Mouse (Mus musculus): ENCODE data around the gene Aurka.

The Aurka gene

GRCm38 (mm10) chr2:172370411-172371223 is at the start of gene Aurka, which contains the start of gene Cstf1:
TSS of gene Aurka (minus strand) at chr2:172370535.
TSS of gene Cstf1 (plus strand) at chr2:172370681.
- peak; percentile 100 for DNase-seq

- no peak for DNase-seq
Observed at GRCm38 (mm10) chr2:172418208-172418607, 47.9 kb upstream of the Aurka start.

- no peak for DNase-seq
Observed at GRCm38 (mm10) chr2:172416876-172417275, 46.5 kb upstream of the Aurka start.

GRCm38 (mm10) chr2:172416218-172416617 is 45.9 kb upstream of the Aurka start:
- no peak for DNase-seq

DNA sequence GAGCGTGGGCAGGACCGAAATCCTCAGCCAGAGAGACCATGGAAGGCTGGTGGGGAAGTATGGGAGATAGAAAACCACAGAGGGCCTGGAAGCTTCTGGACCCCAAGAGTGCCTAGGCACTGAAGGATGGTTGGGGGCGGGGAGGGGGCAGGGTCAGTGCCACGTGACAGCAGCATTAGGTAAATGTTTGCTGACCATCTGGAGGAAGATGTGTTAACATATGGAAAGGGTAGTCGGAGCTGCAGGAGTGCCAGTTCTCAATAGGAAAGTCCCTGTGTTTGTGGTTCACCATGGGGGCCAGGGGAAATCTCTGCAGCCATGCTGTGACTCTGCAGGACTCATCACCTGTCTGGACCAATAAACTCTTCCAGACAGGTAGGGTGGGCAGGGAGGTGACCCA is 43.6 kb upstream of the Aurka start:
- no peak for DNase-seq

DNA sequence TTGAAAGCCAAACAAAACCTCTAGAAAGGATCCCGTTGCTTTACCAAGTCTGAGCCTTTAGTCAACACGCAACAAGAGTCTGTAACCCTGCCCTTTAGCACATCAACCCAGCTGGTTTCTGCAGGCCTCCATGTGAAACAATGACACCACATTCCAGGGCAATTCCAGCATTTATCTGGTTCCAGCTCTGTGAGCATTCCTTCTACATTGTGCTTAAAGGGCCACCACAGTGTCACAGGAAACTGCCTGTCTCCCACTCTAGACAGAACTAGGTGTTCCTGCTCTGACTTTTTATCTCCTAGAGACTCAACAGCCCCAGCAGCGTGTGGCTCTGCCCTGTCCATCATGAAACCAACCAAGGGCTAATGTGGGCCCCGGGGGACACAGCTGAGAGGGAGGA is 42.9 kb upstream of the Aurka start:
- DNase-seq = no peak

DNA sequence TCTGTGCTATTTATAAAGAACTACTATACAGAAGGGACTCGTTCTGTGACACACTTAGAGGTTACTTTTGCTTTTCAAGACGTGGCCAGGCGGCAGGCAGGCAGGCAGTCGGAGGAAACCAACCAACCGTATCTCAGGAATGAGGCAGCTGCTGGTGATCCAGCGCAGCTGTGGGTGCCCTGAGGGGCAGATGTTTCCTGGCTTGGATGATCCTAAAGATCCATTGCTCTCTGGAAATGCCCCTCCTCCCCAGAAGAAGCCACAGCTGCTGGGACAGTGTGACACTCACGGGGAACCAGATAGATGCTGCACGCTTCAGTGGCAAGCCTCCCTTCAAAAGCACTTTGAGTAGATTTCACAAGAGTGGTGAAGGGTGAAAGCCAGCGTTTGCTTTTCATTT is 42.1 kb upstream of the Aurka start:
- no peak for DNase-seq

DNA sequence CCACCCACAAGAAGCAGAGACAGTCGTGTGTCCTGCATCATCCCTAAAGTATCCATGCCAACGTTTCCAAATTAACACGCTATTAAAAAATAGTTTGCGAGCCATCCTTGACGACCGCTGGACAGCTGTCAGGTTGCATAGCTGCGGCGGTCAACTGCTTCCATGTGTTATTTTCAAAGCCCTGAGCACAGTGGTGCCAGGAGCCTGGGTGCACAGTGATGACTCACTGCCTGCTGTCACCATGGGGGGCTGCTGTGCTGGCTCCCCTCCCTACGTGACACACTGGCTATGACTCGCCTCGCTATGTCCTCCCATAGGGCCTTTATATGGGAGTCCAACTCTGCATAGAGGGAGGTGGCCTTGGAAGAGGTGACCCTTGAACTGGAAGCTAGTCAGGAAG is 40.8 kb upstream of the Aurka start:
- no peak for DNase-seq

DNA sequence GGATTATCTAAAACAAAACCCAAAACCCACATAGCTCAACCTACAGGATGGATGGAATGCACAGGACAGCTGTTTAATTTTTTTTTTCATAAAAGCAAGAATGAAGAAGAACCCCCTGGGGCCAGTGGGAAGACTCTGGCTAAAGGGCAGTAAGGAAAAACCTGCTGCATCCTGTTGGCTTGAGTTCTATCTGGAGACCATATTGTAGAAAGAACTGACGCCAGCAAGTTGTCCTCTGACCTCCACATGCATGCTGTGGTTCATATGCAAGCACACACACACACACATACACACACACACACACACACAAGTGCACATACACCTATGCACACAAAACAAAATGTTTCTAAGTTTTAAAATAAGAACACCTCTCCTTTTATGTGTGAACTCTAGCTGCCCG is 40.4 kb upstream of the Aurka start:
- no peak for DNase-seq

- DNase-seq = no peak
Observed at GRCm38 (mm10) chr2:172407499-172407898, 37.2 kb upstream of the Aurka start.

- DNase-seq = no peak
Observed at GRCm38 (mm10) chr2:172406173-172406572, 35.8 kb upstream of the Aurka start.

DNA sequence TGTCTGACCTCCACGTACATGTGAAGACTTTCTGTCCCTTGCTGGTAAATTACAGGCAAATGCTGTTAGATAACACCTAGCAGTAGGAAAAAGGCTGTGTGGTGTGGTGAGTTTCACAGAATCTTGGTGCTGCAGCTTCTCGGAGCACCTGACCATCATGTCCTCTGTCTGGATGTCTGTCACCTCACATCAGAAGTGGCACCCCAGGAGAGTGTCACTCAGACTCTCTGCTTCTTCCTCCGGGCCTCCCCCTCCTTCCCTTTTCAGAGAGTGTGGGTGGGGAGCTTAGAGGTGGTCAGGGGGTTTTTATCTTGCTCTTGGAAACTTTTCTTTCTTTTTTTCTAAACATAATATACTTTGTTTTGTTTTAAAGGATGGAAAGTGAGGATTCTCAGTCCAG is 34.7 kb upstream of the Aurka start:
- no peak for DNase-seq

DNA sequence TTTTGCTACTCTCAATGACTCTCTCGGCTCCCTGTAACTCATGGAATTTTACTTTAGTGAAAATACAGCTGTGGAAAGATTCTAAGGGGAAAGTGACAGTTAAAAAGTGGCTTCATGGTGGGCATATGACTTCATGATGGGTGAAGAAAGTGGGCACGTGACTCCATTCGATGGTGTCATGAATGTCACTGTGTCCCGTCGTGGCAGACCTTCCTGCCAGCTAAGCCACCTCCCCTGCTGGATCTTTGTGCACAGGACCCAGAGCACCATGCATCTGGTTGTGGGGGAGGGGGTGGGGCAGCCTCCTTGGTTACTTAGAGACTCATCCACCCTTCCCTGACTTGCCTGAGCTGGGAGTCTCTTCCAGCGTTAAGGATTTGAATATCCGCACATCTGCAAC is 33.9 kb upstream of the Aurka start:
- DNase-seq = no peak

- peak; percentile 97 for DNase-seq
Observed at GRCm38 (mm10) chr2:172401116-172401825, 30.9 kb upstream of the Aurka start.

DNA sequence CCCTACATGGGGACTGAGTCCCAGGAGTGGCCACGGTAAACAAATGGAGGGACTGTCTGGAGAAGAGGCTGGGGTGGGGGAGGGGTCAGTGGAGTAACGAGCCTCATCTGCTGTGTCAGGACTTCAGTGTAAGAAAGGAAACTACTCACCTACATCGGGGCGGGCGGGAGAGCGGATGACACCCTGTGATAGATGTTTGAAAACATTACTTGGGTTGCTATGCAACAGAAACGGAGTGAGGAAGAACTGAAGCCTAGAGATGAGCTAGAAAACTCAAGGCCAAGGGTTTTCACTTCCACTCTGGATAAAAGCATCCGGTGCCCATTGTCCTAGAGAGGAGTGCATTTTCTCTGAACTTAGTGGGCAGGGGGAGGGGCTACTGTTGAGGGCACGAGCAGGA is 29.6 kb upstream of the Aurka start:
- no peak for DNase-seq

GRCm38 (mm10) chr2:172395961-172396360 is 25.6 kb upstream of the Aurka start:
- no peak for DNase-seq

- DNase-seq = no peak
Observed at GRCm38 (mm10) chr2:172394671-172395070, 24.3 kb upstream of the Aurka start.

DNA sequence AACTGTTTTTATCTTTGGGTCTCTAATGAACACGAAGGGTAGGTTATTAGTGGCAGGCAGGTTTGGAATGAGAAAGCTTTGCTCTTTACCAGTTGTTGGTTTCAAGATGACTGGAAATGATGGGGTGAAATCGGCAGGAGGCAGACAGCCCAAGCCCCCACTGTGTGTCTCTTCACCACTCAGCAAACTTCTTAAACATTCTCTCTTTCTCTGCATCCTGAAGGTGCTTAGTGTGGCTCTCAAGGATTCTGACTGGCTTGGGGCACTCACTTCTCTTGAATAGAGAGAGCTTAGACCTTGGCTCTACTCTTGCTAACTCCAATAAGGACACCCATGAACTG is 23.7 kb upstream of the Aurka start:
- no peak for DNase-seq

DNA sequence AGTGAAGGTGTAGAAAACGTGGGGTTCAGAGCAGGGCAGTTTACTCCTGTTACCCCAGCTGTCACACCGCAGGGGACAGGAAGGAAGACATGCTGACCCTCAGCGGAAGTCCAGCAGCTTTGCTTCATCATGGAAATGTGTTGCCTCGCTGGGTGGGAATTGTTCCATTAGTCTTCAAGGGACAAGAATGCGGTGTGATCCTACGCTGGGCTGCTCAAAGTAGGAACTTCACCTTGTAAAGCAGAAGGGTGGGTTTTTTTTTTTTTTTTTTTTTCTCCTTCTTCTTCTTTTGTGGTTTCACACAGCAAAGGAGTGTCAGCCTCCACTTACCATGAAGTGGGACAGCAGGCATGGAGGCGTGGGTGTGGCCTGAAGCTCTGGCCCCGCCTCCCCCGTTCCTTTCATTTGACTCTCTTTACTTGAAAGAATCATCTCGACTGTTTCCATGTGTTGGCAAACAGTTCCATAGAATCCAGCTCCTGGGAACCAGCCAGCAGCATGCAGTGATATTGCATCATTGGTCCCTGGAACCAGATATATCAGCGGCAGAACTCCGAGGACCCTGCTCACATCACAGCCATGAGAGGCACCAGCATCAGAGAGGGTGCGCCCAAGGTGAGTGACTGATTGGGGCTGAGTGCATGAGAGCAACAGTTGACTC is 23.2 kb upstream of the Aurka start, which contains the start of gene Cass4:
Gene Cass4, plus strand, starts transcription at position 404 of the 661 bp plus-strand sequence.
- peak; percentile 93 for DNase-seq

- DNase-seq = no peak
Observed at GRCm38 (mm10) chr2:172392041-172392521, 21.7 kb upstream of the Aurka start.

- DNase-seq = no peak
Observed at GRCm38 (mm10) chr2:172390341-172390740, 20.0 kb upstream of the Aurka start.

GRCm38 (mm10) chr2:172384715-172385114 is 14.4 kb upstream of the Aurka start:
- no peak for DNase-seq

- no peak for DNase-seq
Observed at GRCm38 (mm10) chr2:172381898-172382297, 11.6 kb upstream of the Aurka start.

GRCm38 (mm10) chr2:172381341-172381740 is 11.0 kb upstream of the Aurka start:
- DNase-seq = no peak
